Mouse (Mus musculus) mesoderm, embryonic 11.5 days (tissue): ENCODE data around the gene Cd2.

Source experiments
- DNase-seq: peaks from one replicate; pipeline ENCODE4 v3.0.0-alpha.2; 2012; ENCODE audit warnings: low read depth, low spot score

Gene Cd2

GRCm38 (mm10) chr3:101229551-101229930, 58.2 kb downstream of the Cd2 start:
- no peak for DNase-seq

GRCm38 (mm10) chr3:101228868-101229550, 58.7 kb downstream of the Cd2 start:
- DNase-seq: no peak

DNA sequence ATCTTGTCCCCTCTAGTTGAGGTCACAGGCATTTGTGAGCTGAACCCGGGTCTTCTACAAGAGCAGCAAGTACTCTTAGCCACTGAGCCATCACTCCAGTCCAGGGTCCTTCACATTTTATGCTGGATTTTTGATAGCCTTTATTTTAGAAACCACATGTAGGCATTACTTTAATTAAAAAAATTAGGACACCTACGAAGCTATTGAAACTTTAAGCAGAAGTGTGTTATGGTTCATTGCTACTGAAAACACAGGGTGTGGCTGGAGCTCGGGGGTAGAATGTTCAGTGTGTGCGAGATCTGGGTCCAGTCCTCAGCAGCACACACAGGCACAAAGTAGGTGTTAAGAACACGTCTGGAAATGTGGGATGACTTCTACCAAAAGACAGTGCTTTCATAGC, 59.7 kb downstream of the Cd2 start:
- DNase-seq: no peak
